Comparison of ENCODE assay signal across 13 mouse cellular contexts in genomic region chr16:79182474-79182873, GRCm38 (mm10).
DNase-seq lines count a peak whose midpoint lies in the region; ATAC-seq and TF ChIP-seq lines count a peak whose summit lies in the region.
"Had no signal": no experiment of that assay in that cellular context is flagged by ENCODE, and none has a peak within 500 bp of the region (broad histone marks: within the 10 kb centered on the region; RNA-seq: fewer than 3 reads in every experiment).

No protein-coding gene starts in this region.

- no peaks in the 10 kb centered on the region for H3K36me3 ChIP-seq in kidney, postnatal 0 days (ENCODE audit: insufficient read depth, low read length)
- H3K36me3 ChIP-seq: embryonic facial prominence, embryonic 12.5 days; heart, embryonic 13.5 days; liver, embryonic 15.5 days had no signal

- no peaks in the 10 kb centered on the region for H3K9me3 ChIP-seq in kidney, postnatal 0 days (replicated peaks; ENCODE audit: low read length)
- H3K9me3 ChIP-seq: embryonic facial prominence, embryonic 12.5 days; heart, embryonic 13.5 days; liver, embryonic 15.5 days had no signal

- no peak for ATAC-seq in kidney, postnatal 0 days (replicated peaks; ENCODE audit: low FRiP score, low read depth)

- H3K27me3 ChIP-seq in kidney, postnatal 0 days (ENCODE audit: insufficient read depth, low read length) = no peaks in the 10 kb centered on the region
- H3K27me3 ChIP-seq: embryonic facial prominence, embryonic 12.5 days; heart, embryonic 13.5 days; liver, embryonic 15.5 days had no signal

- no peak overlapping the region for H3K4me3 ChIP-seq in kidney, postnatal 0 days (replicated peaks; ENCODE audit: low read depth, low read length)
- H3K4me3 ChIP-seq: embryonic facial prominence, embryonic 12.5 days; heart, embryonic 13.5 days; liver, embryonic 15.5 days had no signal

- no peak overlapping the region for H3K9ac ChIP-seq in kidney, postnatal 0 days (ENCODE audit: low read depth, low read length)
- H3K9ac ChIP-seq: embryonic facial prominence, embryonic 12.5 days; heart, embryonic 13.5 days; liver, embryonic 15.5 days had no signal

- DNase-seq in cerebellum, adult 8-10 months = peak; percentile 8
- DNase-seq in cerebellum, adult 11-12 months = no peak
- DNase-seq in kidney, postnatal 0 days (ENCODE audit: low spot score) = peak; percentile 9
- DNase-seq in kidney, postnatal 25 days = no peak
- DNase-seq in brain, adult 2 months (ENCODE audit: low read depth, low spot score) = peak; percentile 52
- peak; percentile 11 to 22 for DNase-seq in layer of hippocampus, postnatal 36 days
- no peak for DNase-seq in spleen, postnatal 14 days (ENCODE audit: low spot score in 2 of 2)
- no peak for DNase-seq in urinary bladder, postnatal 36 days (ENCODE audit: low spot score in 2 of 2)
- DNase-seq: kidney, adult 18-20 months; thymus, adult 2 months had no signal

- H3K4me1 ChIP-seq in kidney, postnatal 0 days (replicated peaks; ENCODE audit: insufficient read depth, low read length) = no peaks in the 10 kb centered on the region
- H3K4me1 ChIP-seq: embryonic facial prominence, embryonic 12.5 days; liver, embryonic 15.5 days had no signal

- H3K4me2 ChIP-seq in kidney, postnatal 0 days (ENCODE audit: low read length) = no peak overlapping the region
- H3K4me2 ChIP-seq: embryonic facial prominence, embryonic 12.5 days; heart, embryonic 13.5 days; liver, embryonic 15.5 days had no signal

- 57% methylated on average over 2 of the region's 2 CpGs for WGBS in kidney, postnatal 0 days

- peak; percentile 41 for TF ChIP-seq CTCF in kidney, postnatal 0 days (IDR thresholded peaks at IDR 0.05; ENCODE audit: low read depth)

- H3K27ac ChIP-seq in kidney, postnatal 0 days = no peak overlapping the region
- H3K27ac ChIP-seq: embryonic facial prominence, embryonic 12.5 days; heart, embryonic 13.5 days; liver, embryonic 15.5 days had no signal

Comparison
In these comparisons a context has a peak if more than half of its experiments do, and no peak if none do; other contexts are left out.
1. DNase-seq: peak in cerebellum, adult 8-10 months (single experiment), kidney, postnatal 0 days (single experiment), brain, adult 2 months (single experiment) and layer of hippocampus, postnatal 36 days (2 of 2); none in cerebellum, adult 11-12 months (single experiment), kidney, postnatal 25 days (0 of 2), spleen, postnatal 14 days (0 of 2) and urinary bladder, postnatal 36 days (0 of 2).